Mouse (Mus musculus) olfactory bulb, adult 2 months (tissue): ENCODE data around the gene Btbd3.

Experiments
- CTCF ChIP-seq: fragments of 200-500 bp; IDR thresholded peaks from 2 replicates; pipeline ENCODE4 v1.5.1; 2012; ENCODE audit warnings: low read depth, mild to moderate bottlenecking, low read length, moderate library complexity; ENCODE audit not compliant: insufficient read depth
- POLR2A ChIP-seq: fragments of 200-500 bp; IDR thresholded peaks from 2 replicates; pipeline ENCODE4 v1.6.1; 2012; ENCODE audit warnings: mild to moderate bottlenecking, low read depth, low read length, moderate library complexity; ENCODE audit not compliant: insufficient read depth

DNA sequence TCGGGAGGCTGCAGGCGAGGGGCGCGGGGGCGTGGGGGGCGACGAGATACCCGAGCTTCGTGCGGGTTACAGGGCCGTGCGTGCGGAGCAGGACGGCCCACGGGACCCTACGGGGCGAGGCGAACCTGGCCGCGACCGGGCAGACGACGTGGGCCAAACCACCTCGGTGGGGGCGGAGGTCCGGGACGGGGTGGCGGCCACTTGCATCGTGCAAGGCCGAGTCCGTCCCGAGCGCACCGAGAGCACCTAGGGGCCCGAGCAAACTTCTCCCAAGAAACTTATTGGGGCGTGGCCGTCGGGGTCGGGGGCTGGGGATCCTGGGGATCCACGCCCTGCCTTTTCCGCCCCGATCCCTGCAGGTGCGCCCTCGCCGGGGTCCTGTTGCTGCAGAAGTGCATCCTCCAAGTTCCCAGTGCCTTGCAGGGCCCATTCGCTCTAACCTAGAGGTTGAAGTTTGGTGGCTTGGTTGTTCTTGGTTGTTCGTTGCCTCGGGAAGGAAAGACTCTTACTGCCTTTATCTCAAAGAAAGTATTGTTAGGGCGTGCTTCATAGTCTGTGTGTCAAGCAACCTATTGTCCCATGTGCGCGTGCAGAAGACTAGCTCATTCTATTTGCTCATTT, 596 bp downstream of the Btbd3 start:
- TF ChIP-seq POLR2A (no peak), CTCF (no peak)
